Mouse (Mus musculus) embryo, embryonic 11.5 days (tissue): ENCODE data around the gene Vmn1r95.
"Not testable (repeated sequence)": the region's sequence is repeated elsewhere in the genome, so short reads cannot be mapped to it uniquely, and the experiment has no call there.

Source experiments
- DNase-seq: peaks from one replicate; pipeline ENCODE4 v3.0.0-alpha.2; 2012; ENCODE audit warnings: low read depth, low spot score

Gene Vmn1r95

GRCm38 (mm10) chr7:20193410-20193809, at the start of gene Vmn1r95:
Gene Vmn1r95 (plus strand): TSS chr7:20193710.
- not testable (repeated sequence) for DNase-seq

- DNase-seq: not testable (repeated sequence)
Measured at GRCm38 (mm10) chr7:20168277-20168676, 25.2 kb upstream of the Vmn1r95 start, which contains the start of gene Vmn1r94. Gene Vmn1r94 (minus strand): TSS chr7:20168377.

GRCm38 (mm10) chr7:20205507-20205906, 12.0 kb downstream of the Vmn1r95 start, which contains the start of gene Gm6164:
Gene Gm6164 (minus strand): TSS chr7:20205607.
- not testable (repeated sequence) for DNase-seq

GRCm38 (mm10) chr7:20233728-20234127, 40.2 kb downstream of the Vmn1r95 start, which contains the start of gene Gm4498:
Gene Gm4498 (minus strand): TSS chr7:20233828.
- not testable (repeated sequence) for DNase-seq
